Mouse (Mus musculus) liver, embryonic 14.5 days (tissue): Measurements from ENCODE around the gene Srgap1. TPM values are rescaled to one million over a fixed set of nuclear protein-coding genes. Genes with fewer than 3 reads are reported as not detected.

Experiments
- ATAC-seq: fragments of 200-750 bp; cut with Nextera tagmentation; 2 replicates; pipeline ENCODE4 v1.8.0; 2017; ENCODE audit warnings: moderate number of reproducible peaks, mild to moderate bottlenecking, moderate library complexity; ENCODE audit not compliant: insufficient read depth
- DNase-seq, 3 experiments: peaks; one replicate each; pipeline ENCODE4 v3.0.0-alpha.2; 2012 to 2013; ENCODE audit warnings: low read depth in 3 of 3, low spot score in 3 of 3
- H3K27ac ChIP-seq: fragments of 300-500 bp; sonication (generic); 2 replicates; pipeline ENCODE4 v1.5.1; 2014; ENCODE audit warnings: moderate library complexity, mild to moderate bottlenecking, control low read depth, inconsistent platforms
- H3K27me3 ChIP-seq: fragments of 300-500 bp; sonication (generic); 2 replicates; pipeline ENCODE4 v1.6.1; 2014; ENCODE audit warnings: mild to moderate bottlenecking, low read length, moderate library complexity; ENCODE audit not compliant: control insufficient read depth, insufficient read depth
- H3K36me3 ChIP-seq: fragments of 300-500 bp; sonication (generic); replicated peaks from 2 replicates; pipeline ENCODE4 v1.6.1; 2014; ENCODE audit warnings: low read depth; ENCODE audit not compliant: control insufficient read depth, insufficient read depth
- H3K4me1 ChIP-seq, 2 experiments: fragments of 200-500 bp in 1 of 2; fragments of 300-500 bp in 1 of 2; sonication (generic) in 1 of 2; replicated peaks; 2 replicates each; pipeline ENCODE4 v1.6.1; 2012 to 2014; ENCODE audit warnings: antibody characterized with exemption in 1 of 2, inconsistent platforms in 1 of 2, low read length in 1 of 2; ENCODE audit not compliant: control insufficient read depth in 2 of 2, insufficient read depth in 2 of 2
- H3K4me2 ChIP-seq: fragments of 300-500 bp; sonication (generic); 2 replicates; pipeline ENCODE4 v1.6.1; 2014; ENCODE audit warnings: low read depth, mild to moderate bottlenecking, control low read depth, moderate library complexity
- H3K4me3 ChIP-seq, 2 experiments: fragments of 200-500 bp in 1 of 2; fragments of 300-500 bp in 1 of 2; sonication (generic) in 1 of 2; 2 replicates each; pipeline ENCODE4 v1.5.1; 2012 to 2014; ENCODE audit warnings: low read depth in 2 of 2, low read length in 2 of 2, mild to moderate bottlenecking in 2 of 2, control low read depth in 1 of 2, inconsistent platforms in 1 of 2, moderate library complexity in 1 of 2; ENCODE audit not compliant: insufficient read depth in 1 of 2
- H3K9ac ChIP-seq: fragments of 300-500 bp; sonication (generic); replicated peaks from 2 replicates; pipeline ENCODE4 v1.6.1; 2014; ENCODE audit warnings: mild to moderate bottlenecking, control low read depth, moderate library complexity
- H3K9me3 ChIP-seq: fragments of 300-500 bp; sonication (generic); 2 replicates; pipeline ENCODE4 v1.6.1; 2016; ENCODE audit warnings: low read length, mixed read lengths; ENCODE audit not compliant: control insufficient read depth
- CTCF ChIP-seq: IDR thresholded peaks from 2 replicates; pipeline ENCODE4 v1.5.1; 2016; ENCODE audit warnings: antibody characterized with exemption, low read depth, control low read depth
- EP300 ChIP-seq: IDR thresholded peaks from 2 replicates; pipeline ENCODE4 v1.6.1; 2016; ENCODE audit warnings: antibody characterized with exemption, low read depth
- WGBS: fragments of 180-500 bp; shearing (Covaris S2); extraction: QIAGEN DNeasy Blood & Tissue Kit; methylation state at CpG from one replicate; pipeline ENCODE4 v1.1.7; 2014; ENCODE audit not compliant: insufficient replicate concordance; 5-methylcytosine and 5-hydroxymethylcytosine counted together
- polyA plus RNA-seq, 2 experiments: library from polyadenylated mRNA; depleted of rRNA in 1 of 2; stranded (reverse) in 1 of 2; unstranded in 1 of 2; fragments of >200 nt; fragmentation: Nextera tagmentation in 1 of 2; extraction: Ambion mirVana in 1 of 2; gene quantifications; 2 replicates each; pipeline versions ENCODE4 v1.2.1 to v1.2.3; 2012 to 2014

Srgap1 gene
- polyA plus RNA-seq, 2 experiments, result 0.66 to 0.79 TPM

DNA sequence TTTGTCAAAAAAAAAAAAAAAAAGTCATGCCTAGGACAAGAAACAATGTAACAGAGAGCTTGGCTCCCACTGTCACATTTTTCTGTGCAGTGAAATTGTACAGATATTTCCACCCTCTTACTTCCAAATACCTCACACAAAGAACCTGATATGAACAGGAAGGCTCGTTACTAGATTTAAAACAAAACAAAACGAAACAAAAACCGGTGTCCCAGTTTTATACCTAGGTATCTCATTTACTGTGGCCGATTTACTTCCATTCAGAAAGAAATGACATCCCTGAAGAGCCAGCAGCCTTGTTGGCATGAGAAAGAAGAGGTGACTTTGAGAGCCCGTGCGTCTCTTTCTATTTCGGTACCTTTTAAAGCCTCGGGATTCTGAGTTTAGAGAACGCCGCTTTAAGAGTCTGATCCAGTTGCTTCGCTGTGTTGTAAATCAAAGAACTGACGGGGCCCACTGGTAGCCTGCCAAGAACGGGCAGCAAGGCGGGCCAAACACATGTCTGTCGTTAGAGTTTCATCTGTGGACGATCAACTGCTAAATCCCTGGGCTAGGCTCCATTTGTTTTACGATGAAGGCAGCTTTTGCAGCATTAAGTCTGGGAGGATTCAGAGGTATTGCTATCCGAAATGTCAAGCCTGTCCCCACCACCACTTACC, 210.5 kb downstream of the Srgap1 start:
- WGBS, result 71% methylated on average over 18 of the region's 18 CpGs
- Histone ChIP-seq H3K4me2 (no peak overlapping the region), H3K27ac (no peak overlapping the region), H3K27me3 (no peaks in the 10 kb centered on the region), H3K36me3 (no peaks in the 10 kb centered on the region), H3K9ac (no peak overlapping the region), H3K4me1 (no peaks in the 10 kb centered on the region), H3K4me3 (no peak overlapping the region), H3K9me3 (no peaks in the 10 kb centered on the region)
- ATAC-seq, result no peak
- DNase-seq, result no peak
- TF ChIP-seq EP300 (no peak), CTCF (no peak)

- ATAC-seq, result no peak
- H3K4me3 ChIP-seq, result no peak overlapping the region
- no peak overlapping the region for H3K9ac ChIP-seq
- no peak for DNase-seq
- no peaks in the 10 kb centered on the region for H3K36me3 ChIP-seq
- 73% methylated on average over 5 of the region's 5 CpGs for WGBS
- H3K9me3 ChIP-seq, result no peaks in the 10 kb centered on the region
- no peaks in the 10 kb centered on the region for H3K27me3 ChIP-seq
- TF ChIP-seq CTCF (no peak), EP300 (no peak)
- H3K4me2 ChIP-seq, result no peak overlapping the region
- no peaks in the 10 kb centered on the region for H3K4me1 ChIP-seq
- H3K27ac ChIP-seq, result no peak overlapping the region
These were observed 213.7 kb downstream of the Srgap1 start for GRCm38 (mm10) chr10:121833443-121833842.

DNA sequence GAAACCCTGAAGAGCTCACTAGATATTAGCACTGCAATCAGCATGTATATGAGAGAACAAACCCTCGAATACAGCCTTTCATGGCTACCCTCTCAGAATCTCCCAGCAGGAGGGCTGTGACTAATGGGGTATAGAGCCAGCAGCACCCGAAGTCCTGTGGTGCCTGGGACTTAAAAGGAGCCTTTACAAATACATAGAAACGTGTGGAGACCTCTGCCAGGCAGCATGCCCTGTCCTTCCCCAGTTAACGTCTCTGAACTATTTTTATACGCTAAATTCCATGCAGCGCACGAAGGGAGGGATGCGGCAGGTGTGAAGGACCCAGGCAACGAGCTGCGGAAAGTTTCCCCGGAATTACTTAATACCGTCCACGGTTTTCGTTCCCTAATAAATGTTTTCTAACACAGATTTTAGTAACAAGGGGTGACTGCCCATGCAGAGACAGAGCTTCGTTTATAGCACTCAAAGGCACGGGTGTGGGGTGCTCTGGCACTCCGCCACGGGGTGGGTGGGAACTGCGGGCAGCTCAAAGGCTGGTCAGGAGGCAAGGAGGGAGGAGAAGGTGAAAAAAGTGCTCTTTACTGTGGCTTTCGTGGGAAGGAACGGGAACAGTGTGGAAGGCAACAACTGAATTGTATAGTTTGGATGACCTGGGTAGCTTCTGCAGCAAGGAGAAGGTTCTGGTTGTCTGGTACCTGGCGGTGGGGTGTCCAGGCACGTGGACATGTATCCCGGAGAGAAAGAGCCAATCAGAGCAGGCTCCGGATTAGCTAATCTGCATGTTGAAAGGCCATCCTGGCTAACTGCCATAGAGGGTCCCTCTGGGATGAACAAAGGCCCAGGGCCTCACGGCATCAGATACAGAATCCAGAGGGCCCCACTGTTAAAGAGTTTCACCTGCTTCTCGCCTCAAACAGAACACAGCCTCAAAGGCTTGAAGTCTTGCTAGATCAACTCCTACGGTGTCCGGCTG, 216.5 kb downstream of the Srgap1 start:
- H3K4me1 ChIP-seq, result no peaks in the 10 kb centered on the region
- H3K36me3 ChIP-seq, result no peaks in the 10 kb centered on the region
- no peak overlapping the region for H3K9ac ChIP-seq
- H3K9me3 ChIP-seq, result no peaks in the 10 kb centered on the region
- TF ChIP-seq CTCF (no peak), EP300 (no peak)
- no peak overlapping the region for H3K4me2 ChIP-seq
- DNase-seq (no peak), ATAC-seq (no peak)
- no peak overlapping the region for H3K4me3 ChIP-seq
- 66% methylated on average over 29 of the region's 29 CpGs for WGBS
- no peaks in the 10 kb centered on the region for H3K27me3 ChIP-seq
- no peak overlapping the region for H3K27ac ChIP-seq

GRCm38 (mm10) chr10:121829800-121830303, 217.3 kb downstream of the Srgap1 start:
- Histone ChIP-seq H3K4me2 (no peak overlapping the region), H3K9ac (no peak overlapping the region), H3K9me3 (no peaks in the 10 kb centered on the region), H3K27ac (no peak overlapping the region), H3K4me1 (no peaks in the 10 kb centered on the region), H3K27me3 (no peaks in the 10 kb centered on the region), H3K4me3 (no peak overlapping the region), H3K36me3 (no peaks in the 10 kb centered on the region)
- no peak for TF ChIP-seq CTCF
- no peak for TF ChIP-seq EP300
- ATAC-seq (no peak), DNase-seq (no peak)
- WGBS, result 18% methylated on average over 5 of the region's 5 CpGs

DNA sequence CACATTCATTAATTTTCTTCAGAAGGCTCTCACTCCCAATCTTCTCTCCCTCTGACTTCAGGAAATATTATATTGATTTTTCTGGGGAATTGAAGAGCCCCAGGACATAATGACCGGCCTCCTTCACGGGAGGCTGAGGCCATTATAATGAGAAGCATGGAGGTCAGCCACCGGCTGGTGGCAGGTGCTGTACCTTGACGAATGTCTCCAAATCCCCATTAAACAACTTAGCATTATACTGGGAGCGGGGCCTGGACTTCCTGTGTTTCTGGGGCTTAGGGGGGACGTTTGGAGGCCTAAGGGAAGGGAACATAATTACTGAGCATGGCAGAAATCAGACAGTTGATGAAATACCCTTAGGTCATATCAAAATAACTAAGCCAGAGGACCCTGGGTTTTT, 218.1 kb downstream of the Srgap1 start:
- no peak overlapping the region for H3K9ac ChIP-seq
- WGBS, result 62% methylated on average over 6 of the region's 6 CpGs
- H3K27me3 ChIP-seq, result no peaks in the 10 kb centered on the region
- no peak for ATAC-seq
- no peak overlapping the region for H3K27ac ChIP-seq
- H3K9me3 ChIP-seq, result no peaks in the 10 kb centered on the region
- TF ChIP-seq CTCF (no peak), EP300 (no peak)
- H3K4me2 ChIP-seq, result no peak overlapping the region
- H3K4me1 ChIP-seq, result no peaks in the 10 kb centered on the region
- H3K4me3 ChIP-seq, result no peak overlapping the region
- no peaks in the 10 kb centered on the region for H3K36me3 ChIP-seq
- DNase-seq, result no peak
